Mouse (Mus musculus) bone marrow macrophage, adult 2 months (primary cell): ENCODE measurements around the gene Hirip3.

Experiments used
- CTCF ChIP-seq: IDR thresholded peaks from 2 replicates; pipeline ENCODE4 v1.5.1; 2012; ENCODE audit warnings: low read depth, mild to moderate bottlenecking, low read length, moderate library complexity
- POLR2A ChIP-seq: IDR thresholded peaks from 2 replicates; pipeline ENCODE4 v1.6.1; 2012; ENCODE audit warnings: mild to moderate bottlenecking, low read depth, low read length, borderline replicate concordance

DNA sequence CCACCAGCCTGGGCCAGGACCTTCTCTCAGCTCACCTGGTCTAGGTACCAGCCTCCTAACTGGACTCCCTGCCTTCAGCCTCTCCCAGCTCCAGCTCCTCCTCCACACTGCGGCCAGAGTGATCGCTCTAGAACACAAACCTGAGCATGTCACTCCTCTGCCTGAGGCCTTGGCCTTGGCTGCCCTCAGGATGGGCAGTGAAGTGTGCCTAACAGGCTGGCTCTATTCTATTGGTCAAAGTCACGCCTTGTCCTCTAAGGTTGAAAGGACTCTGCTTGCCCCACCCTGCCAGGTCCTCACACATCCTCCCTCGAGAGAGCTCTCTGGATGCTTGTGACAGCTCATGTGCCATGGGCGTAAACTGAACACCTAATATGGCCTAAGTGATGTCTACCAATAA lies 8.3 kb upstream of the Hirip3 start:
- TF ChIP-seq CTCF (no peak), POLR2A (no peak)
